Mouse (Mus musculus) thymus, postnatal 4 days (tissue): ENCODE data around the gene Serpinb5.
"Not testable (repeated sequence)": the region's sequence is repeated elsewhere in the genome, so short reads cannot be mapped to it uniquely, and the experiment has no call there.

Experiments
- DNase-seq: peaks from one replicate; pipeline ENCODE4 v3.0.0; 2021

Serpinb5 gene

DNA sequence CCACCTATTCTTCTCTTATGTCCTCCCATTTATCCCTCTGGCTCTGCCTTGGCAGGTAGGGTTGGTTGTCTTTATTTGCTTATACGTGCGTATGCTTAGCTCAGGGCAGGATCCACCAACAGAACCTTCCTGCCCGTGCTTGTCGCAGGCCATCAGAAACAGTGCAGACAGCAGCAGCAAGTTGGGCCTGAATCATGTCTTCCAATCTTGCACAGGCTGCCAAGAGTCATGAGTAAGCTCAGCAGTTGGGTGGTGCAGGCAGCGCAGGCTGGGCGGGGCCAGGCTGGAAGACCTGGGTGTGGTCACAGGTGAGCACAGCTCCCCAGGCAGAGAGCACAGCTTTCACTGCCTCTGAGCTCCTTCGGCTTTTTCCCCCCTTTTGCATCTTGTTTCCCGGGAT, at the start of gene Serpinb5:
Gene Serpinb5 (plus strand): TSS at position 327 of the 400 bp plus-strand sequence.
- peak; percentile 51 for DNase-seq

DNA sequence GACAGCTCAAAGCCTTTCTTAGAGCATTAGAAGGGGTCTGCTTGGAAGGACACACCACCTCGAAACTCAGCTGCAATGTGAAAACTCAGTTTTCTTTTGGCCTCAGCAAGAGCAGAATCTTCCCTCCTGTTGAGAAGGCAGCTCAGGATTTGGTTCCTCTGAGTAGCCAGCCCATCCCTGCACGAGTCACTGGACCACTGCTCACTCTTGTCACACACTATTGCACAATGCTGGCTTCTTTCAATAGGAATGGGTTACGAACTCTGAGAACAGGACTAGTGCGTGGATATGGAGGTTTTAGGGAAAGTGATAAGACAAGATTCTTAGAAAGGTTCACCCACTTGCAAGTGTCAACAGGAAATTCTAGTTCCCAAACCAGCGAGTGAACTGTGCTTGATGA, 46.1 kb upstream of the Serpinb5 start:
- no peak for DNase-seq

DNA sequence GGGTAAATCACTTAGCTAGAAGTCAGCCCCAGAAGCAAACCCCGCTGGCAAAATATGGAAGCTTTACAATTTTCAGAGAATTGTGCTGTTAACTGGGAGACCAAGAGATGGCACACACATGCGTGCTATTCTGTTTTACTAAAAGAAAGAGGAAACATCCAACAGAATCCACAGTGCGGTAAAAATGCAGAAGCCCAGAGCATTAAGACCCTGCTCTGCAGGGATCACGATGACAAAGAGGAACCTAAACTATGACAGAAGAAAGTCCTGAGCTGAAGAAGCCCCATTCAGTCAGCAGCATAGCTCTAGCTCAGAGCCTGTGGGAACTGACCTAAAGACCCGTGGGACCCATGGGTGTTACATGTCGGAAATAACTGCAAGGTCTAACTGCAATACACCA, 45.7 kb upstream of the Serpinb5 start:
- DNase-seq = no peak

DNA sequence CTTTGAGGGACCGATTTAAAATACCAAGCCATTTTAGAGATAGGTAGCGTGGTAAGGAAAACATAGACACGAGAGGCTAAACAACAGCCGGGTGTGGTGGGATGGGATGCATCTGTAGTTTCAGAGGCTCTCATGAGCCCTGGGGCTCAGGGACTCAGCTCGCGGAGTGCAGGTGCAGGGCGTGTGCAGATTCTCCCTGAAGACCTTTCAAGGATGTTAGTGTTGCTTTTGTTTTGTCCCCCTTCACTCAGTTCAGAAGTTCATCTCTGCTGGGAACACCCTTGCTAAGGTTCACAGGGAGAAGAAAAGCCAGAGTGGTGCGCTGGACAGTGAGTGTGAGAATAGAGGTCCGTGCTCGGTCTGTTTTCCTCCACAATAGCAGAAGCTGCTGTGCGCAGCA, 44.2 kb upstream of the Serpinb5 start:
- peak; percentile 47 for DNase-seq

DNA sequence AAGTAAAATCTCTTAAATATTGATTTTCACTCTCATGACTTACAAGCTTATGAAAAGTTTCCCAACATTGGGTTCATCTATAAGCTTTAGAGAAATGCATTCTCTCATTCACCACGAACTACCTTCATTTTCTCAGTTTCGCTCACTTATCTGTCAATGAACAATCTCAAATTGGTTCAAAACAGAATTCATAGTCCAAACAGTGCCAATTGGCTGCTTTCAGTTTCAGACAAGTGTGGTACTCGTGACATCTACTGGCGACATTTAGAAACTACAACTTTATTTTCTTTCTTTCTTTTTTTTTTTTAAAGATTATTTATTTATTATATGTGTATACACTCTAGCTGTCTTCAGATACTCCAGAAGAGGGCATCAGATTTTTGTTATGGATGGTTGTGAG, 42.6 kb upstream of the Serpinb5 start:
- no peak for DNase-seq

DNA sequence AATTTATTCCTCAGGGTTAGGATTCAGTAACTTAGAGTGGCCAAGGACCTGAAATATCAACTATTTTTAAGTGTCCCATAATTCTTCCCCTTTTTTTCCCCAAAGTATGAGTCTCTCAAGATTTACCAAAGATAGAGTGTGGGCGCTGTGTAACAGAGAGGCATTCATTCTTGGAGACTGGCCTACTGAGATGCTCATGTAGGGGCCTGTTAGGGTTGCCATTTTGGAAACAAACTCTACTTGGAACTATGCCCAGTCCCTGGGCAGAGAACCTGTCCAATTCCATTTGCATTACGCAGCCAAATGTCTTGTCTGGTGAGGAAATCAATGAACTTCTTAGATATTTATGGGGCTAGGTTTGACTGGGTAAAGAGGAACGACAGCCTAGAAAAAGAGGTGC, 38.7 kb upstream of the Serpinb5 start:
- no peak for DNase-seq

DNA sequence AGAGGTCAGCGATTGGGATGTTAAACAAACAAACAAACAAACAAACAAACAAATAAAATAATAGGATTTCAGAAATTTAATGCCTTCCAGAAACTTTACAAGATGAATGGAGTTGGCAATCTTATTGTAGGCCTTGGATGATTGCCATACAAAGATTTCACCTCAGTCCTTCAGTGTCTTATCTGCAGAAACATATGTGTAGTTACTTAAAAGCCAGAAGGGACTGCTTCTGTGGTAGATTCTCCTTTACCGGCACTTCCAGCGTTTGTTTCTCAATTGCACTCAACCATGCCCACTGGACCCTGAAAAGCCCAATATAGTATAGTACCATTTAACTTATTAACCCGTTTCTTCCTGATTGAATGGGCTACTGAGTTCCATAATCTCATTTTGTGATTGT, 32.2 kb upstream of the Serpinb5 start:
- no peak for DNase-seq

DNA sequence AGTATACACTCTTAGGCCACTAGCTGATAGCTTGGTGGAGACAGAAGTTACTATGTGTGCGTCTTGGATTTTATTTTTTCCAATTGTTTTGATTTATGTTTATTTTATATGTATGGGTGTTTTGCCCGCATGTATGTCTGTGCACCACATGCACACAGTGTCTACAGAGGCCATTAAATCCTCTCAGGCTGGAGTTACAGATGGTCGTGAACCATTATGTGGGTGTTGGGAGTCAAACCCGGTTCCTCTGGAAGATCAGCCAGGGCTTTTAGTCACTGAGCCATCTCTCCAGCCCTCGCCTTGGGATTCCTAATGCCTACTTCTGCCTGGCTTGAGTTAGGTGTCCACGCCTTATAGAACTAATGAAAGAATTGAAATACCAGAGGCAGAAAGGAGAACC, 4.6 kb downstream of the Serpinb5 start:
- no peak for DNase-seq

DNA sequence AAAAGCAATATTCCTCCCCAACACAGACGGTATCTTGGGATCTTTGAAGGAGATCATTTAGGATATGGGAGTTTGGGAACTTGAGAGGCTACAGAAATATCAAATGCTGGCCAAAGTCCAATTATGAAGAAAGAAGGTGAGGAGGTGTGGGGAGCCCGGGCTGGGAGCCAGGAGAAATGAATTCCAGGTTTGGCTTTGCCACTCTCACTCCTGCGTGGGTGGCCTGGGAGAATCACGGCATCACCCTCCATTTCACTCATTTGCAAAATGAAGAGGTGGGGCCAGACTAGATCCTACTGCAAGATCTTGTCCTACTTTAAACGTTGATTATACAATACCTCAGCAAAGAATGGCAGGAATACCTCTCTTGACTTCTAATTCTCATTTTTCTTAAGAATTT, 5.1 kb downstream of the Serpinb5 start:
- DNase-seq = peak; percentile 41

DNA sequence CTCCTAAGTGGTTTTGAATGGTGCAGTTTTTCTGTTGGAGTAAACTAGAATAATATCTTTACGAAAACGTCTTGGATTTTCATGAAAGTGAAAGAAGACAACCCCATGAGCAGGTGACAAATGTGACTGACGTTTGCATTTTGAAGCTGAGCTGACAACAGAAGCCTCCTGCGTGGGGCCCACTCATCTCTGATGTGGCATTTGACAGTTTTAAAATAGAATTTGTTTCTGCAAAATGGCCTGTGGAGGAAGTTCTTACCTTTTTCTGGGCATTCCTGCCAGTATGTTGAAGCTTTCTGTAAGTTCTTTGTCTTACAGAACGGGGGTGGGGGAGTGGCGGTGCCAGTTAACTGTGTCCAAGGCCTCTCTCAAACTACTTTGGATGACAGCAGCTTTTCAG, 5.8 kb downstream of the Serpinb5 start:
- DNase-seq = peak; percentile 73

DNA sequence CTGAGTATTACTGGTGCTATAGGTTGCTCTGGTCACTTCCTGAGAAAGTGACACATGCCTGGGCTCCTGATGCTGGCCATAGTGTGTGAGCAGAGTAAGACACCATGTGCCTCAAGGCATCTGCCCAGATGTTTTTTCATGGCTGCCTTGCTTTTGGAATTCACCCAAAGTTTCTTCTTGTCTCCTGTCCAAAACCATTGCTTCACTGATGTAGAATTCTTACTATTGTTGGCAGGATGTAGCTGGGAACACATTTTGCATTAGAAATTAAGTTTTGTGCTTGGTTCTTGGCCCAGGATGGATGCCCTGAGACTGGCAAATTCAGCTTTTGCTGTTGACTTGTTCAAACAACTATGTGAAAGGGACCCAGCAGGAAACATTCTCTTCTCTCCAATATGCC, 9.0 kb downstream of the Serpinb5 start:
- DNase-seq = no peak

DNA sequence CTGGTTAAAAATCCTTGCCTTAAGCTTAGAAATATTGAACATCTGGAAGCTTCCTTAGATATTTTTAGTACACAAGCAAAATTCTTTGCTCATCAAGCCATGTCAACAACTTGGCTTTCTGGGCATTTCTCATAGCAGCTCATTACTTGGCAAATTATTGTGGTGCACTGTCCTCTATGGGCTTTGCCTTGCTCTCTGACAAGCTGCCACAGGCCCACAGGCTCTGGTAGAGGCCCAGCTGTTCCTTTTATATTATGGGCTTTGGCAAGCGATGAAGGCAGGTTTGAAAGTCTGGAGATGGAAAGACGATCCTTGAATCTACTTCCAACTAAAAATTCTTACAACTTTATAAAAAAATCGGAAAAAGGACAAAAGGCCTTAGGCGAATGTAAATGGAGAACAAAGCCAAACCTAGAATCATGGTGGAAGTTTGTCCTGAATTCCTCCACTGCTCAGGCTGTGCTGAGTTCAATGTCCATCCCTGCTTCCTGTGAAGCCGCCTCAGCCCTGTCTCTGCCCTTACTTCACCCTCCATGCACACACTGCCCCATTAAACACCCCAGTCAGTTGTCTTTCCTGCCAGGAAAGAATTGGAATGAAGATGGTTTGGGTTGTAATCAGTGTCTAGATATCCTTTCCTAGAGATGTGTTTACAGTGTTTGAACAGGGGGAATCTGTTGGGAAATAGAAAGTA, 14.4 kb downstream of the Serpinb5 start:
- DNase-seq = no peak

DNA sequence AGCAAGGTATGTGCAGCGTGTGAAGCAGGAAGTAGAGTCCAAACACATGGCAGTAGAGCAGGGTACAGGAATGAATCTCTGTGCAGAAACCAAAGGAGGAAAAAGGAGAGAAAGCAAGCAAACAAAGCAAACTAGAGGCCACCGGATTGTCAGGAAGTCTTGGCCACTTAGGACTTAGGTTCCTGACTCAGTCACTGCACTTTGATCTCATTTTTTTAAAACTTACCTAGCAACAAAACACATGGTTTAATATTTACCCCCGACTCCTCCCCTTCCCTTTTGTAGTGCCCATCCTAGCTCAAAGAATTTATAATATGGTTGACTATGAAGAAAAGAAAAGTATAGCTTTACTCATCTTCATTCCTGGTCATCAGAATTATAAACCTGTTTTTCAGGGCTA, 15.2 kb downstream of the Serpinb5 start:
- DNase-seq = no peak

DNA sequence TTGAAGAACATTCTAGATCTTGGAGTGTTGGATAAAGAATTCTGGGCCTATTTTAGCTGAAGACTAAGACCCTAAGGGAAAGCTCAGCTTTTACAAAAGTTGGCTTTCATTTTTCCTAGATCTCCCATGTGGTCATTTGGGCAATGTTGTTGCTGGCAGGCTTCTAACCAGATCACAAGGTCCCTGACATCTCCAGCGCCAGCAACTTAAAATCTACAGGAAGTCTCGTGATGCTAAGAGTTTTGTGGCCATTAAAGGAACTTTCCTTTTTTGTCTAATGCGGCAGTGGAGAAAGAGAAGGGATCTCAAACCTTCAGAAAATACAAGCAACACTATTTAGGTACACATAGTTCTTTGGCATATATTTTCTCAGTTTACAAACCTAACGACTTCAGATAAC, 21.8 kb downstream of the Serpinb5 start:
- no peak for DNase-seq

DNA sequence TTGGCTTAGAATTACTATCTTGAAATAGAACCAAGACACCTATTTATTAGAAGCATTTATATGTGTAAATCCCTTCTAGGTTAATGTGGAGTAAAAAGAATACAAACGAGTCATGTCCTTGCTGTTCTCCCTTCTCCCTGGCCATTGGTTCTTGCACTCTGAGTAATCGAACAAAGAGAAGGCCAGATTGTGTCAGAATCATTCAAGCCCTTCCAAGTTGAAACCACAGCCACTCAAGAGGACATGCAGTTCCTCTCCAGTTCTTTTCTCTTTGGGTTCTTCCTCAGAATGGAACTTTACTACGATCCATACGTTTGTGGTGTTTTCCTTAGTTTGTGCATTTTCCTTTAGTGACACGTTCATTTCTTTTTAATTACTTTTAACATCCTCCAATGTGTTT, 22.4 kb downstream of the Serpinb5 start:
- no peak for DNase-seq

DNA sequence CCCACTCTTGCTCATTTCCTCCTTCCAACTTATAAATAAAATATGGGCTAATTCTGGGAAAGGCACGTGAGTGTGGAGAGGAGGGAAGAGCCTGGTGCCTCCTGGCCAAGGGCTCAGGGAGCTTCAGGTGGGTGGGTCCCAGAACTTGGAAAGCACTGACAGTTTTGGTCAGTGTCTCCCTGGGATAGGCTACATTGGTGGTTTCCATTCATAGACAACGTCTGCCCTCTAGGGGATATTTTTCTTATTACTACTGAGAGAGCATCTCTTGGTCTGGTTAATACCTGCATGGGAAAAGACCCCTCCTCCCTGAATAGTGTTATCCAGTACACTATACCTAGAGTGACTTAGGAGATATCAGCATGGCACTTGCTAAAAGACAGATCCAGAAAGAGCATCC, 22.8 kb downstream of the Serpinb5 start:
- no peak for DNase-seq

DNA sequence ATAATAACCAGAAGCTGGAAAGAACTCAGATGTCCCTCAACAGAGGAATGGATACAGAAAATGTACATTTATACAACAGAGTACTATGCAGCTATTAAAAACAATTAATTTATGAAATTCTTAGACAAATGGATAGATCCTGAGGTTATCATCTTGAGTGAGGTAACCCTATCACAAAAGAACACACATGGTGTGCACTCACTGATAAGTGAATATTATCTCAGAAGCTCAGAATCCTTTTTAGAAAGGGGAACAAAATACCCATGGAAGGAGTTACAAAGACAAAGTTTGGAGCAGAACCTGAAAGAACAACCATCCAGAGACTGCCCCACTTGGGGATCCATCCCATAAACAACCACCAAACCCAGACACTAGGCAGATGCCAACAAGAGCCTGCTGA, 34.2 kb downstream of the Serpinb5 start:
- not testable (repeated sequence) for DNase-seq

DNA sequence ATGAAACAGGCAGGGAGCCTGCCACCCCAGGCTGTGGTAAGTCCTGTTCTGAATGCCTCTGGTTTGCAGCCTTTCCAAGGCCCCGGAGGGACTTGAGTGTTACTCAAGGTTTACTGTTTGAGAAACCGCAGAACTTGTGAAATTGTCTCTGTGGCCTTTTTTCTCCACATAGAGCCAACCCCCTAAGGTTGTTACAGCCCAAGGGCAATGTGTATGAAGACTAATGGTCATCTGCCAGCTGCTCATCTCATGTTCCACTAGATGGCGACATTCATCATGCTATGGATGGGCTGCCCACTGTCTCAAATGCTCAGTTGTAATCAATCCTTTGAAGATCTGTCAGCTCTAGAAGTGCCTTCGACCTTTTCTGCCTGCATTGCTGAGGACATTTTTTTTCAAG, 40.4 kb downstream of the Serpinb5 start:
- no peak for DNase-seq

DNA sequence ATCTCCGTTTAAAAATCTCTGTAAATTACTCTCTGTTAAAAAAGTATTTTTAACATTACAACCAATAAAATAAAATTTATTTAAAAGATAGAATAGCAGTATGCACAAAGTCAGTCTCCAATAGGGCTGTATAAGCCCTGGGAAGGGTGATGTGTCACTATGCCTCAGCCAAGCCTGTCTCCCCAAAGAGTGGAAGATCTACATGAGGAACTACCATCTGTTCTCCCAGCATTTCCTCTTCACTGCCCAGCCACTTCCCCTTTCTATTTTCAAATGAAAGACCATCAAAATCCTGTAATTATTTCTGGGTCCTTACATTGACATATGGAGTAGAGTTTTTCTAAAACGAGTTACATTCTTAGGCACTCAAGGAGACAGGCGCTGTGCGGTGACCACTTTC, 71.0 kb downstream of the Serpinb5 start:
- DNase-seq = no peak
